Mouse (Mus musculus): ENCODE data around the gene Azin2. TPM values are rescaled to one million over a fixed set of nuclear protein-coding genes. Genes with fewer than 3 reads are reported as not detected.

Azin2 gene
- polyA plus RNA-seq, 1 experiment from 2014 or later: 7.4 TPM

DNA sequence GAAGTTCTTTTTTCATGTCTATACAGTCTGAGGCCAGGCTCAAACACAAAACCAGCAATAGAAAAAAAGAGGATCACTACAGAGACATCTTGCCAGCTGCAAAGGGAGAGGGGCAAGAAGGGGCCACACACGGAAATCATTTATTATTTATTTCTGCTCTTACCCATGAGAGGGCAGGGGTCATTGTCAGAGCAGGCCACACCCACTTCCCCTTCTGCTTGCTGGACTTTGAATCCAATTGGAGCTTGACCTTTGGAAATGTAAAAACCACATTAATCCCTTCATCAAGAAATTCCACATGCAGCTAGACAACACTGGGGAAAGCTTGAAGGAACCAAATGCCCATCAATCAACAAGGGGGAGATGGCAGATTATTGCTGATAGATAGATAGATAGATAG, 16.4 kb upstream of the Azin2 start:
- no peaks in the 10 kb centered on the region for H3K9me3 ChIP-seq (ENCODE audit: control insufficient read depth, low read length)
- H3K27ac ChIP-seq (replicated peaks in 1 of 2; ENCODE audit: control insufficient read depth in 1 of 2, insufficient read depth in 1 of 2, low read depth in 2 of 2, low read length in 2 of 2): no peak overlapping the region
- H3K27me3 ChIP-seq (ENCODE audit: control insufficient read depth, insufficient read depth, low read length): no peaks in the 10 kb centered on the region
- no peak overlapping the region for H3K9ac ChIP-seq (ENCODE audit: low read length)
- ATAC-seq (ENCODE audit: insufficient number of reproducible peaks, insufficient read depth, low FRiP score, low read depth): no peak
- H3K4me2 ChIP-seq (ENCODE audit: low read length): no peak overlapping the region
- H3K36me3 ChIP-seq (ENCODE audit: control insufficient read depth, insufficient read depth, low read length): no peaks in the 10 kb centered on the region
- H3K4me1 ChIP-seq (ENCODE audit: control insufficient read depth in 2 of 2, insufficient read depth in 2 of 2, low read length in 2 of 2): 0 out of 4 replicates have a peak, but pooled peaks cover 0 to 3% of the 10 kb centered on the region in 2 experiments
- 58% methylated on average over 1 of the region's 1 CpGs for WGBS
- no peak overlapping the region for H3K4me3 ChIP-seq (ENCODE audit: control insufficient read depth in 1 of 2, insufficient read depth in 1 of 2, low read depth in 1 of 2, low read length in 2 of 2)

DNA sequence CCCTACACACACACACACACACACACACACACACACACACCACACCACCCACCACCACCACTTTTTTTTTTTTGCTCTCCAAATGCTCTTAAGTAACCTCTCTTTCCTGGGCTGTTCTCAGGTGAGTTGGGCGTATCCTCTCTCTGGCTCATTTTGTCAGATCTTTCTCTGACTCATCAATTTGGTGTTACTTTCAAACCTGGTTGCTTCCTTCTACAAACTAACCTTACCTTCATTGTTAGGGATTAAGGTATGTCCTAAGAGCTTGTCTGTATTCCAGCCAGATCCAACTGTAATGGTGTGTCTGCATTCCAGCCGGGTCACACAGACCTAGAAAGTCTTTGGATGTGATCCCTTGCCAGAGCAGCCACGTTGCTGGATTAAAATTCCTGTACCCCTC, 15.0 kb upstream of the Azin2 start:
- no peaks in the 10 kb centered on the region for H3K9me3 ChIP-seq (ENCODE audit: control insufficient read depth, low read length)
- H3K27ac ChIP-seq (replicated peaks in 1 of 2; ENCODE audit: control insufficient read depth in 1 of 2, insufficient read depth in 1 of 2, low read depth in 2 of 2, low read length in 2 of 2): no peak overlapping the region
- no peaks in the 10 kb centered on the region for H3K27me3 ChIP-seq (ENCODE audit: control insufficient read depth, insufficient read depth, low read length)
- H3K36me3 ChIP-seq (ENCODE audit: control insufficient read depth, insufficient read depth, low read length): no peaks in the 10 kb centered on the region
- ATAC-seq (ENCODE audit: insufficient number of reproducible peaks, insufficient read depth, low FRiP score, low read depth): no peak
- no peak overlapping the region for H3K9ac ChIP-seq (ENCODE audit: low read length)
- no peak overlapping the region for H3K4me2 ChIP-seq (ENCODE audit: low read length)
- no peak overlapping the region for H3K4me3 ChIP-seq (ENCODE audit: control insufficient read depth in 1 of 2, insufficient read depth in 1 of 2, low read depth in 1 of 2, low read length in 2 of 2)
- 46% methylated on average over 3 of the region's 3 CpGs for WGBS
- 0 out of 4 replicates have a peak, but pooled peaks cover 0 to 3% of the 10 kb centered on the region in 2 experiments for H3K4me1 ChIP-seq (ENCODE audit: control insufficient read depth in 2 of 2, insufficient read depth in 2 of 2, low read length in 2 of 2)

DNA sequence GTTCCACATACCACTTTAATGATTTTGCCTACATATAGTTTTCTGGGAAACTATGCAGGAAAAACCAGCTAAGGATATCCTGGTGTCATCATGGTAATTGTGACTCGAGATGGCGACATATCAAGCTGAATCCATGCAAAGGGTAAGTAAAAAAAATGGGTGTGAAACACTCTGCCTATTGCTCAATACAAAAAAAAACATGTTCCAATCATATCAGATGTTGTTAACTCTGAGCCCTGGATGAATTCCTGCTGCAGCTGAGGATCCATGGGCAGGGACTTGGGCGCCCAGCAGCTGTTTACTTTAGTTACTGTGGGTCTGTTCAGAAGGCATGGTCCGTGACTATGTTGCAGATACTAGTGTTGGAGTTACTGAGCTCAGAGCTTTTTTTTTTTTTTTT, 14.3 kb upstream of the Azin2 start:
- ATAC-seq (ENCODE audit: insufficient number of reproducible peaks, insufficient read depth, low FRiP score, low read depth): no peak
- 87% methylated on average over 4 of the region's 4 CpGs for WGBS
- H3K9ac ChIP-seq (ENCODE audit: low read length): no peak overlapping the region
- H3K4me3 ChIP-seq (ENCODE audit: control insufficient read depth in 1 of 2, insufficient read depth in 1 of 2, low read depth in 1 of 2, low read length in 2 of 2): no peak overlapping the region
- no peak overlapping the region for H3K27ac ChIP-seq (replicated peaks in 1 of 2; ENCODE audit: control insufficient read depth in 1 of 2, insufficient read depth in 1 of 2, low read depth in 2 of 2, low read length in 2 of 2)
- no peaks in the 10 kb centered on the region for H3K36me3 ChIP-seq (ENCODE audit: control insufficient read depth, insufficient read depth, low read length)
- no peak overlapping the region for H3K4me2 ChIP-seq (ENCODE audit: low read length)
- 0 out of 4 replicates have a peak, but pooled peaks cover 0 to 3% of the 10 kb centered on the region in 2 experiments for H3K4me1 ChIP-seq (ENCODE audit: control insufficient read depth in 2 of 2, insufficient read depth in 2 of 2, low read length in 2 of 2)
- no peaks in the 10 kb centered on the region for H3K27me3 ChIP-seq (ENCODE audit: control insufficient read depth, insufficient read depth, low read length)
- no peaks in the 10 kb centered on the region for H3K9me3 ChIP-seq (ENCODE audit: control insufficient read depth, low read length)

DNA sequence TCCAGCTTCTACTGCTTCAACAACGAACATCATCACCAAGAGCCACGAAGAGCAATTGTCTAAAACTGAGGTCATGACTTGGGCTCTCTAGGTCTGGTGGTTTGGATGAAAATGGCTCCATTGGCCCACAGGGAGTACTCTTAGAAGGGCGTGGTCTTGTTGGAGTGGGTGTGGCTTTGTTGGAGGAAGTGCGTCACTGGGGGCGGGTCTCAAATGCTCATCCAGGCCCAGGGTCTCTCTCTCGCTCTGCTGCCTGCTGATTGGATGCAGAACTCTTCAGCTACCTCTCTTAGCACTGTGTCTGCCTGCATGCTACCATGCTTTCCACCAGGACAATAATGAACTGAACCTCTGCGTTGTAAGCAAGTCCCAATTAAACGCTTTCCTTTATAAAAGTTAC, 12.4 kb upstream of the Azin2 start:
- no peak overlapping the region for H3K4me2 ChIP-seq (ENCODE audit: low read length)
- H3K4me3 ChIP-seq (ENCODE audit: control insufficient read depth in 1 of 2, insufficient read depth in 1 of 2, low read depth in 1 of 2, low read length in 2 of 2): no peak overlapping the region
- ATAC-seq (ENCODE audit: insufficient number of reproducible peaks, insufficient read depth, low FRiP score, low read depth): no peak
- H3K9me3 ChIP-seq (ENCODE audit: control insufficient read depth, low read length): no peaks in the 10 kb centered on the region
- WGBS: 80% methylated on average over 8 of the region's 8 CpGs
- no peaks in the 10 kb centered on the region for H3K36me3 ChIP-seq (ENCODE audit: control insufficient read depth, insufficient read depth, low read length)
- H3K9ac ChIP-seq (ENCODE audit: low read length): no peak overlapping the region
- no peak overlapping the region for H3K27ac ChIP-seq (replicated peaks in 1 of 2; ENCODE audit: control insufficient read depth in 1 of 2, insufficient read depth in 1 of 2, low read depth in 2 of 2, low read length in 2 of 2)
- H3K4me1 ChIP-seq (ENCODE audit: control insufficient read depth in 2 of 2, insufficient read depth in 2 of 2, low read length in 2 of 2): peaks cover 0 to 2% of the 10 kb centered on the region in 2 experiments; a peak in 1 of 4 replicates
- 0 out of 2 replicates have a peak, but pooled peaks cover under 1% of the 10 kb centered on the region for H3K27me3 ChIP-seq (ENCODE audit: control insufficient read depth, insufficient read depth, low read length)

DNA sequence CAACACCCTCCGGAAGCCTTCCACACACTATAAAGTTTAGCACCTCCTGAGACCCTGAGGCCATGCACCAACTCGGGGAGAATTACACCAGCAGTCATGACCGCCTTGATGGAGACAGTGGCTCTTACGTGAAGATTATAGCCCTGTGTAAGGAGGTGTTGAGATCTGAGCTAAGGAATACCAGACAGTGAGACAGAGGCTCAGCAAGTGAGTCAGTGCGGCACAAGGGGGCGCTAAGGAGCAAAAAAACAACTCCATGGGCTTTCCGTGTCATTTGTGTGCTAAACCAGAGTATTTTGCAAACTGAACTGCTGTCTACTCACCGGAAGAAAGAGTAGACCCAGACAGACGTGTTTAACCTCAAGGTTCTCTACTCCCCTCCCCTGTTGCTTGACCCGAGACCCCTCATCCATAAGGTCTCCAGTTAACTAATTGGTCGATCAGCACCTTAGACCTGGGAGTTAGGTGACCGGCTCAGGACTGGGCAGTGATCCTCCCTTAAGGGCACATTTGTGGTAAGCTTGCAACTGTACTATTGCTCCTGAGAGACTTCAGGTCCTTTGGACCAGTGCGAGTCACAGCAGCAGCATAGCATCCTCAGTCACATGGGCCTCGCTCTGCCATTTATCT, 8.9 kb upstream of the Azin2 start:
- Histone ChIP-seq H3K27ac (replicated peaks in 1 of 2; ENCODE audit: control insufficient read depth in 1 of 2, insufficient read depth in 1 of 2, low read depth in 2 of 2, low read length in 2 of 2) (no peak overlapping the region), H3K4me3 (ENCODE audit: control insufficient read depth in 1 of 2, insufficient read depth in 1 of 2, low read depth in 1 of 2, low read length in 2 of 2) (no peak overlapping the region), H3K4me1 (ENCODE audit: control insufficient read depth in 2 of 2, insufficient read depth in 2 of 2, low read length in 2 of 2) (peaks cover 0 to 10% of the 10 kb centered on the region in 2 experiments; a peak in 2 of 4 replicates), H3K9ac (ENCODE audit: low read length) (no peak overlapping the region), H3K9me3 (ENCODE audit: control insufficient read depth, low read length) (no peaks in the 10 kb centered on the region), H3K4me2 (ENCODE audit: low read length) (no peak overlapping the region), H3K27me3 (ENCODE audit: control insufficient read depth, insufficient read depth, low read length) (0 out of 2 replicates have a peak, but pooled peaks cover 4% of the 10 kb centered on the region), H3K36me3 (ENCODE audit: control insufficient read depth, insufficient read depth, low read length) (no peaks in the 10 kb centered on the region)
- no peak for ATAC-seq (ENCODE audit: insufficient number of reproducible peaks, insufficient read depth, low FRiP score, low read depth)
- 41% methylated on average over 14 of the region's 14 CpGs for WGBS

DNA sequence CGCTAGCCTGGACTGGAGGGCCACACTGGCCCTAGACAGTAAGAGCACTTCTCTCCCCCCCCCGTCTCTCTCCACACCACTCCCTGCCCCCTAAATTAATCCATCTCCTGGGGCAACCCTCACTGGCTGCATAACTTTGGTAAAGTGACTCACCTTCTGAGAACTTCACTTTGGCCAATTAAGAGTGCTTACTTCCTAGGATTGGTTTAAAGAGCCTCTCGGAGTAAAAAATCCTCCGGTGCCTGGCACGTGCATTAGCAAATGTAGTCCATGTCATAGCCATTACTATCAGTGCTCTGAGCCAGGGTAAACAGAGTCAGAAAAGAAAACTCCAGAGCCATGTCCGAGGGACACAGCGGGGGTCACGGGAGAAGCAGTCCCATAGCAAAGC, 8.2 kb upstream of the Azin2 start:
- 64% methylated on average over 7 of the region's 8 CpGs for WGBS
- no peak overlapping the region for H3K4me2 ChIP-seq (ENCODE audit: low read length)
- H3K4me3 ChIP-seq (ENCODE audit: control insufficient read depth in 1 of 2, insufficient read depth in 1 of 2, low read depth in 1 of 2, low read length in 2 of 2): no peak overlapping the region
- H3K27ac ChIP-seq (replicated peaks in 1 of 2; ENCODE audit: control insufficient read depth in 1 of 2, insufficient read depth in 1 of 2, low read depth in 2 of 2, low read length in 2 of 2): no peak overlapping the region
- H3K36me3 ChIP-seq (ENCODE audit: control insufficient read depth, insufficient read depth, low read length): no peaks in the 10 kb centered on the region
- no peak for ATAC-seq (ENCODE audit: insufficient number of reproducible peaks, insufficient read depth, low FRiP score, low read depth)
- H3K9me3 ChIP-seq (ENCODE audit: control insufficient read depth, low read length): no peaks in the 10 kb centered on the region
- H3K4me1 ChIP-seq (ENCODE audit: control insufficient read depth in 2 of 2, insufficient read depth in 2 of 2, low read length in 2 of 2): peaks cover 0 to 10% of the 10 kb centered on the region in 2 experiments; a peak in 2 of 4 replicates
- H3K27me3 ChIP-seq (ENCODE audit: control insufficient read depth, insufficient read depth, low read length): 0 out of 2 replicates have a peak, but pooled peaks cover 4% of the 10 kb centered on the region
- H3K9ac ChIP-seq (ENCODE audit: low read length): no peak overlapping the region

DNA sequence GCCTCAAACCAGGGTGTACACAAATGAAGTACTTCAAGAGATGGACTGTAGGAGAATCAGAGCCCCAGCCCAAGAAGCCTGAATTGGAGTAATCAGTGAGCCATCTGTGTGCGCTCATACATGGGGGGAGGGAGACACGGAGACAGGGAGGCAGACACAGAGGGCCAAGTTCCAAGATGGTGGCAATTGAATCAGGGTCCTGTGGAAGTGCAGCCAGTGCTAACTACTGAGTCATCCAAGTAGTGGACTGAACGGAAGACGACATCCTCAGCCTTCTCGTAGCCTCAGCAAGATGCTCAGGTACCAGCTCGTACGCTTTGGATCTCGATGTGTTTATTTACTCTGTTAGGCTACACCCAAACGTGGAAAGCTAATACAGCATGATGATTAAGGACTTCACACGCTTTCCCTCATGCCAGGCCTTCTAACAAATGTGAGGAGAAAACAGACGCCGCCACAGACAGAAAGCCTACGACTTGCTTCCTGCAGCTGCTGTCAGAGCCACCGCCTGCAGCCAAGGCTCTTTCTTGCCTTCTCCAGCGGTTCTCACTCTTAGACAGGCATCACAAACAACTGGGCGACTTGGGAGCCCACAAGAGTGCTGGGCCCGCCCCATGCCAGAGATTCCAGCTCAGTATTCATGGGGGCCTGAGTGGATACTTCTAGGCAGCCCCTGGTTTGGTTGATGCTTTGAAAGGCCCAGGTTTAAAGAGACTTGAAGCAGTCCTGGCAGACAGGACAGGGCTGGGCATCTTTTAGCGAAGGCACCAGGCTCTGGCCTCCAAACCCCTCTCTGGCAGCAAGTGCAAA, 7.6 kb upstream of the Azin2 start:
- ATAC-seq (ENCODE audit: insufficient number of reproducible peaks, insufficient read depth, low FRiP score, low read depth): no peak
- Histone ChIP-seq H3K27me3 (ENCODE audit: control insufficient read depth, insufficient read depth, low read length) (0 out of 2 replicates have a peak, but pooled peaks cover 4% of the 10 kb centered on the region), H3K4me2 (ENCODE audit: low read length) (no peak overlapping the region), H3K4me1 (ENCODE audit: control insufficient read depth in 2 of 2, insufficient read depth in 2 of 2, low read length in 2 of 2) (peaks cover 0 to 10% of the 10 kb centered on the region in 2 experiments; a peak in 2 of 4 replicates), H3K27ac (replicated peaks in 1 of 2; ENCODE audit: control insufficient read depth in 1 of 2, insufficient read depth in 1 of 2, low read depth in 2 of 2, low read length in 2 of 2) (no peak overlapping the region), H3K4me3 (ENCODE audit: control insufficient read depth in 1 of 2, insufficient read depth in 1 of 2, low read depth in 1 of 2, low read length in 2 of 2) (no peak overlapping the region), H3K36me3 (ENCODE audit: control insufficient read depth, insufficient read depth, low read length) (no peaks in the 10 kb centered on the region), H3K9ac (ENCODE audit: low read length) (no peak overlapping the region), H3K9me3 (ENCODE audit: control insufficient read depth, low read length) (no peaks in the 10 kb centered on the region)
- WGBS: 68% methylated on average over 18 of the region's 18 CpGs
